Mouse (Mus musculus): Measurements from ENCODE around the gene Hs6st2. TPM values are rescaled to one million over a fixed set of nuclear protein-coding genes. Genes with fewer than 3 reads are reported as not detected.

Hs6st2 gene
- polyA plus RNA-seq, 2 experiments, result 0.39 to 0.86 TPM

- no peaks in the 10 kb centered on the region for H3K4me1 ChIP-seq (replicated peaks; ENCODE audit: control insufficient read depth in 2 of 2, insufficient read depth in 2 of 2, low read length in 1 of 2)
- peak overlapping the region; percentile 41 for H3K4me2 ChIP-seq (ENCODE audit: low read depth)
- peak overlapping the region; percentile 21 to 27; a peak in 3 of 4 replicates for H3K4me3 ChIP-seq (ENCODE audit: insufficient read depth in 1 of 2, low read depth in 2 of 2, low read length in 2 of 2)
- no peak overlapping the region for H3K27ac ChIP-seq
- H3K36me3 ChIP-seq (replicated peaks; ENCODE audit: control insufficient read depth, insufficient read depth, low read depth), result no peaks in the 10 kb centered on the region
- no peak for TF ChIP-seq CTCF (IDR thresholded peaks at IDR 0.05; ENCODE audit: low read depth)
- no peak for TF ChIP-seq EP300 (IDR thresholded peaks at IDR 0.05; ENCODE audit: low read depth)
- 26% methylated on average over 39 of the region's 46 CpGs for WGBS (ENCODE audit: insufficient replicate concordance)
- H3K27me3 ChIP-seq (ENCODE audit: control insufficient read depth, insufficient read depth, low read length), result peaks cover 34% of the 10 kb centered on the region
- H3K9me3 ChIP-seq (ENCODE audit: control insufficient read depth, low read length), result no peaks in the 10 kb centered on the region
- H3K9ac ChIP-seq (replicated peaks), result no peak overlapping the region
- ATAC-seq (ENCODE audit: insufficient read depth), result no peak
- no peak for DNase-seq (ENCODE audit: low read depth in 3 of 3, low spot score in 3 of 3)
Measured at GRCm38 (mm10) chrX:51679601-51680427, 1.8 kb downstream of the Hs6st2 start.

- no peaks in the 10 kb centered on the region for H3K36me3 ChIP-seq (replicated peaks; ENCODE audit: control insufficient read depth, insufficient read depth, low read depth)
- no peaks in the 10 kb centered on the region for H3K9me3 ChIP-seq (ENCODE audit: control insufficient read depth, low read length)
- ATAC-seq (ENCODE audit: insufficient read depth) (no peak), DNase-seq (ENCODE audit: low read depth in 3 of 3, low spot score in 3 of 3) (no peak)
- no peak overlapping the region for H3K4me2 ChIP-seq (ENCODE audit: low read depth)
- WGBS (ENCODE audit: insufficient replicate concordance), result 53% methylated on average over 2 of the region's 2 CpGs
- H3K9ac ChIP-seq (replicated peaks), result no peak overlapping the region
- no peak overlapping the region for H3K27ac ChIP-seq
- no peaks in the 10 kb centered on the region for H3K4me1 ChIP-seq (replicated peaks; ENCODE audit: control insufficient read depth in 2 of 2, insufficient read depth in 2 of 2, low read length in 1 of 2)
- no peak for TF ChIP-seq EP300 (IDR thresholded peaks at IDR 0.05; ENCODE audit: low read depth)
- no peak for TF ChIP-seq CTCF (IDR thresholded peaks at IDR 0.05; ENCODE audit: low read depth)
- no peaks in the 10 kb centered on the region for H3K27me3 ChIP-seq (ENCODE audit: control insufficient read depth, insufficient read depth, low read length)
- no peak overlapping the region for H3K4me3 ChIP-seq (ENCODE audit: insufficient read depth in 1 of 2, low read depth in 2 of 2, low read length in 2 of 2)
Measured at GRCm38 (mm10) chrX:51658236-51658635, 23.4 kb downstream of the Hs6st2 start.

GRCm38 (mm10) chrX:51642661-51643257 is 38.9 kb downstream of the Hs6st2 start:
- DNase-seq (ENCODE audit: low read depth in 3 of 3, low spot score in 3 of 3), result no peak
- Histone ChIP-seq H3K4me3 (ENCODE audit: insufficient read depth in 1 of 2, low read depth in 2 of 2, low read length in 2 of 2) (no peak overlapping the region), H3K27ac (no peak overlapping the region), H3K27me3 (ENCODE audit: control insufficient read depth, insufficient read depth, low read length) (no peaks in the 10 kb centered on the region), H3K36me3 (replicated peaks; ENCODE audit: control insufficient read depth, insufficient read depth, low read depth) (no peaks in the 10 kb centered on the region), H3K4me1 (replicated peaks; ENCODE audit: control insufficient read depth in 2 of 2, insufficient read depth in 2 of 2, low read length in 1 of 2) (no peaks in the 10 kb centered on the region), H3K9ac (replicated peaks) (no peak overlapping the region), H3K9me3 (ENCODE audit: control insufficient read depth, low read length) (no peaks in the 10 kb centered on the region), H3K4me2 (ENCODE audit: low read depth) (no peak overlapping the region)
- TF ChIP-seq CTCF (IDR thresholded peaks at IDR 0.05; ENCODE audit: low read depth) (no peak), EP300 (IDR thresholded peaks at IDR 0.05; ENCODE audit: low read depth) (no peak)
- ATAC-seq (ENCODE audit: insufficient read depth), result no peak
- WGBS (ENCODE audit: insufficient replicate concordance), result 46% methylated on average over 3 of the region's 3 CpGs

GRCm38 (mm10) chrX:51635756-51636155 is 45.9 kb downstream of the Hs6st2 start:
- WGBS (ENCODE audit: insufficient replicate concordance), result 68% methylated on average over 7 of the region's 7 CpGs
- Histone ChIP-seq H3K9me3 (ENCODE audit: control insufficient read depth, low read length) (no peaks in the 10 kb centered on the region), H3K27me3 (ENCODE audit: control insufficient read depth, insufficient read depth, low read length) (no peaks in the 10 kb centered on the region), H3K9ac (replicated peaks) (no peak overlapping the region), H3K27ac (no peak overlapping the region), H3K4me2 (ENCODE audit: low read depth) (no peak overlapping the region), H3K4me1 (replicated peaks; ENCODE audit: control insufficient read depth in 2 of 2, insufficient read depth in 2 of 2, low read length in 1 of 2) (no peaks in the 10 kb centered on the region), H3K4me3 (ENCODE audit: insufficient read depth in 1 of 2, low read depth in 2 of 2, low read length in 2 of 2) (no peak overlapping the region), H3K36me3 (replicated peaks; ENCODE audit: control insufficient read depth, insufficient read depth, low read depth) (no peaks in the 10 kb centered on the region)
- TF ChIP-seq EP300 (IDR thresholded peaks at IDR 0.05; ENCODE audit: low read depth) (no peak), CTCF (IDR thresholded peaks at IDR 0.05; ENCODE audit: low read depth) (no peak)
- no peak for ATAC-seq (ENCODE audit: insufficient read depth)
- no peak for DNase-seq (ENCODE audit: low read depth in 3 of 3, low spot score in 3 of 3)

GRCm38 (mm10) chrX:51631376-51631775 is 50.3 kb downstream of the Hs6st2 start:
- no peak overlapping the region for H3K4me3 ChIP-seq (ENCODE audit: insufficient read depth in 1 of 2, low read depth in 2 of 2, low read length in 2 of 2)
- TF ChIP-seq CTCF (IDR thresholded peaks at IDR 0.05; ENCODE audit: low read depth) (no peak), EP300 (IDR thresholded peaks at IDR 0.05; ENCODE audit: low read depth) (no peak)
- H3K27me3 ChIP-seq (ENCODE audit: control insufficient read depth, insufficient read depth, low read length), result no peaks in the 10 kb centered on the region
- H3K27ac ChIP-seq, result no peak overlapping the region
- no peak overlapping the region for H3K4me2 ChIP-seq (ENCODE audit: low read depth)
- WGBS (ENCODE audit: insufficient replicate concordance), result 43% methylated on average over 2 of the region's 2 CpGs
- ATAC-seq (ENCODE audit: insufficient read depth) (no peak), DNase-seq (ENCODE audit: low read depth in 3 of 3, low spot score in 3 of 3) (no peak)
- H3K9me3 ChIP-seq (ENCODE audit: control insufficient read depth, low read length), result no peaks in the 10 kb centered on the region
- H3K4me1 ChIP-seq (replicated peaks; ENCODE audit: control insufficient read depth in 2 of 2, insufficient read depth in 2 of 2, low read length in 1 of 2), result no peaks in the 10 kb centered on the region
- H3K9ac ChIP-seq (replicated peaks), result no peak overlapping the region
- H3K36me3 ChIP-seq (replicated peaks; ENCODE audit: control insufficient read depth, insufficient read depth, low read depth), result no peaks in the 10 kb centered on the region
